Mouse (Mus musculus) myocyte (in vitro differentiated cells): ENCODE measurements around the gene Agfg2. TPM values are rescaled to one million over a fixed set of nuclear protein-coding genes. Genes with fewer than 3 reads are reported as not detected.
A peak's percentile ranks its signal among the peaks of the same experiment; 100 is the strongest.

Experiments
- H3K27me3 ChIP-seq: one replicate; pipeline ENCODE4 v1.6.1; 2011; ENCODE audit not compliant: control insufficient read depth, insufficient read depth, insufficient read length
- H3K36me3 ChIP-seq: one replicate; pipeline ENCODE4 v1.6.1; 2011; ENCODE audit not compliant: control insufficient read depth, insufficient read depth
- H3K4me2 ChIP-seq: one replicate; pipeline ENCODE4 v1.6.1; 2011; ENCODE audit warnings: low read depth, control low read depth
- H3K4me3 ChIP-seq: one replicate; pipeline ENCODE4 v1.5.1; 2011; ENCODE audit warnings: mild to moderate bottlenecking, control low read depth, moderate library complexity
- H3K79me2 ChIP-seq: one replicate; pipeline ENCODE4 v1.6.1; 2011; ENCODE audit not compliant: control insufficient read depth, insufficient read depth
- H3ac ChIP-seq: one replicate; pipeline ENCODE4 v1.6.1; 2011; ENCODE audit not compliant: control insufficient read depth, insufficient read length
- CEBPB ChIP-seq: IDR thresholded peaks from 2 replicates; pipeline ENCODE4 v1.6.1; 2011; ENCODE audit warnings: mild to moderate bottlenecking, moderate library complexity; ENCODE audit not compliant: poor library complexity, insufficient read depth, severe bottlenecking
- E2F4 ChIP-seq: IDR thresholded peaks from one replicate; pipeline ENCODE4 v1.6.1; 2011; ENCODE audit warnings: mild to moderate bottlenecking, control low read depth, moderate library complexity; ENCODE audit not compliant: insufficient read depth
- MAX ChIP-seq: IDR thresholded peaks from one replicate; pipeline ENCODE4 v1.6.1; 2011; ENCODE audit warnings: low read depth, mild to moderate bottlenecking, control low read depth
- MYOD1 ChIP-seq, 3 experiments: IDR thresholded peaks; one replicate each; pipeline ENCODE4 v1.6.1; 2011; ENCODE audit warnings: control low read depth in 2 of 3, low read depth in 2 of 3, mild to moderate bottlenecking in 2 of 3, moderate library complexity in 1 of 3; ENCODE audit not compliant: insufficient read length in 2 of 3, control insufficient read depth in 1 of 3
- MYOG ChIP-seq, 3 experiments: IDR thresholded peaks; one replicate each; pipeline ENCODE4 v1.6.1; 2011; ENCODE audit warnings: control low read depth in 2 of 3, low read depth in 2 of 3, mild to moderate bottlenecking in 2 of 3; ENCODE audit not compliant: insufficient read length in 2 of 3, control insufficient read depth in 1 of 3, insufficient read depth in 1 of 3
- POLR2A ChIP-seq: IDR thresholded peaks from one replicate; pipeline ENCODE4 v1.6.1; 2011; ENCODE audit warnings: low read depth, mild to moderate bottlenecking, control low read depth, moderate library complexity; ENCODE audit not compliant: insufficient read length
- POLR2AphosphoS2 ChIP-seq: IDR thresholded peaks from one replicate; pipeline ENCODE4 v1.6.1; 2011; ENCODE audit warnings: low read depth, control low read depth; ENCODE audit not compliant: insufficient read length
- REST ChIP-seq: IDR thresholded peaks from one replicate; pipeline ENCODE4 v1.6.1; 2011; ENCODE audit warnings: mild to moderate bottlenecking, control low read depth, moderate library complexity; ENCODE audit not compliant: insufficient read depth, insufficient read length
- SRF ChIP-seq: IDR thresholded peaks from one replicate; pipeline ENCODE4 v1.6.1; 2011; ENCODE audit warnings: low read depth; ENCODE audit not compliant: control insufficient read depth, insufficient read length
- TCF12 ChIP-seq: IDR thresholded peaks from one replicate; pipeline ENCODE4 v1.6.1; 2011; ENCODE audit warnings: mild to moderate bottlenecking, control low read depth; ENCODE audit not compliant: poor library complexity, insufficient read depth, severe bottlenecking
- TCF3 ChIP-seq: IDR thresholded peaks from one replicate; pipeline ENCODE4 v1.6.1; 2011; ENCODE audit warnings: low read depth, control low read depth; ENCODE audit not compliant: insufficient read length
- USF1 ChIP-seq: IDR thresholded peaks from one replicate; pipeline ENCODE4 v1.6.1; 2011; ENCODE audit warnings: low read depth, mild to moderate bottlenecking, control low read depth, moderate library complexity
- polyA plus RNA-seq: library from polyadenylated mRNA; unstranded; fragments of >200 nt; fragmentation: generic; extraction: Trizol; gene quantifications from one replicate; pipeline ENCODE4 v1.2.1, GENCODE M21; 2012; ENCODE audit warnings: missing spikeins

Gene Agfg2
- polyA plus RNA-seq, 1 experiment: 8.7 TPM

DNA sequence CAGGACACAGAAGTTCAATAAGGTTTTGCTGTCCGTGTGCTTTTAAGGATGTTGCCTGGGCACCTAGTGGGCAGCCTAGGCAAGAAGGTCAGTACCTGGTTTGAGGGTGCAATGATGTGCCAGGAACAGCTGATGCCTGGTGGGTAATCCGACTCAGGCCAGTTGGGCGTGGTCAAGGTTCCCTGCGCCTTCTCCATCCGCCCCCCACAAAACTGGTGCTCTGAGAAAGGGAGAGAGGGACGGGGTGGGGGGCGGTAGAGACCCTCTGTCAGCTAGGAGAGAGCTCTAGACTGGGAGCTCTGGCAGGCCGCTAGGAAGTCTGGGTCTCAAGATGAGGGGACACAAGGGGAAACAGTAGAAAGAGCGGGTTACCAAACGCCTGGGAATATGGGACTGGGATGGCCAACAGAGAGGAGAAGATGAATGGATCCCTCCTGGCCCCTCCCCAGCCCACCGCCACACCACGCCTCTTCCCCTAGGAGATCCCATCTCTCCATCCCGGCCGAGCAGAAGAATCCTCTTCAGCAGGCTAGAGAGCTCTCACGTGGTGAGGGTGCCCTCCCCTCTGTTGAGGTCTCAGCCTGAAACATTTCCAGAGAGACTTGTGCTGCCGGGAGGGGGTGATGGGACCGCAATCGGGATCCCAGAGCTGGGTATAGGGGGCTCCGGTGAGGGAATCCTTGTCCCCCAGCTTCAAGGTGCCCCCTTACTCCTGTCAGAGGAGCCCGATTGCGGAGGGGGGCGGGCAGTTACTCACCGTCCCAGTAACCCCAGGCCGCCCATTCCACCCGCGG is 76.5 kb downstream of the Agfg2 start:
- Histone ChIP-seq H3K27me3 (no peaks in the 10 kb centered on the region), H3K79me2 (peaks cover 32% of the 10 kb centered on the region), H3ac (no peak overlapping the region), H3K36me3 (peaks cover 9% of the 10 kb centered on the region), H3K4me3 (no peak overlapping the region), H3K4me2 (no peak overlapping the region)
- no peak for TF ChIP-seq POLR2AphosphoS2
- peak in 2 of 3 experiments; percentile 7 to 34 for TF ChIP-seq MYOD1 (IDR thresholded peaks at IDR 0.05; ENCODE audit: control insufficient read depth in 1 of 3, insufficient read length in 2 of 3, low read depth in 2 of 3)
- TF ChIP-seq SRF: no peak

DNA sequence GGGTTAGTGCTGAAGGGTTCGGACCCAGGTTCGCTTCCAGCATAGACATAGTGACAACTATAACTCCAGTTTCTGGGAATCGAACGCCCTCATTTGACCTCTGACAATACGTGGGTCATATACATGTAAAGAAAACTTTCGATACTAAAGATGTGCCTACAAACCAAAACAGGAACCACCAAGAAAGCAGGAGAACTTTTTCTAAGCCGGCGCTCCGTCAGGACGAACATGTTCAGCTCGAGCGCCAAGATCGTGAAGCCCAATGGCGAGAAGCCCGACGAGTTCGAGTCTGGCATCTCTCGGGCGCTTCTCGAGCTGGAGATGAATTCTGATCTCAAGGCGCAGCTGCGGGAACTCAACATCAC is 83.2 kb downstream of the Agfg2 start:
- Histone ChIP-seq H3ac (peak overlapping the region; percentile 43), H3K4me3 (peak overlapping the region; percentile 56), H3K27me3 (no peaks in the 10 kb centered on the region), H3K36me3 (peaks cover 9% of the 10 kb centered on the region), H3K79me2 (peaks cover 13% of the 10 kb centered on the region), H3K4me2 (peak overlapping the region; percentile 90)
- no peak for TF ChIP-seq SRF
- no peak for TF ChIP-seq MYOD1 (IDR thresholded peaks at IDR 0.05; ENCODE audit: control insufficient read depth in 1 of 3, insufficient read length in 2 of 3, low read depth in 2 of 3)
- no peak for TF ChIP-seq TCF12
- no peak for TF ChIP-seq POLR2AphosphoS2
- TF ChIP-seq MAX: no peak
- no peak for TF ChIP-seq MYOG (IDR thresholded peaks at IDR 0.05; ENCODE audit: control insufficient read depth in 1 of 3, insufficient read depth in 1 of 3, insufficient read length in 2 of 3, low read depth in 2 of 3)
- no peak for TF ChIP-seq REST
- no peak for TF ChIP-seq CEBPB
- TF ChIP-seq E2F4: no peak
- no peak for TF ChIP-seq USF1
- no peak for TF ChIP-seq POLR2A
- TF ChIP-seq TCF3: no peak

- Histone ChIP-seq H3K79me2 (peaks cover 13% of the 10 kb centered on the region), H3K27me3 (no peaks in the 10 kb centered on the region), H3K4me2 (peak within 1 kb of the TSS; percentile 96), H3K4me3 (peak within 1 kb of the TSS; percentile 56), H3K36me3 (peaks cover 9% of the 10 kb centered on the region), H3ac (peak within 1 kb of the TSS; percentile 43)
- TF ChIP-seq POLR2AphosphoS2 (peak; percentile 39), POLR2A (peak; percentile 60), MYOD1 (IDR thresholded peaks at IDR 0.05; ENCODE audit: control insufficient read depth in 1 of 3, insufficient read length in 2 of 3, low read depth in 2 of 3) (peak in 1 of 3 experiments; percentile 0), MYOG (IDR thresholded peaks at IDR 0.05; ENCODE audit: control insufficient read depth in 1 of 3, insufficient read depth in 1 of 3, insufficient read length in 2 of 3, low read depth in 2 of 3) (peak in 1 of 3 experiments; percentile 29), SRF (peak; percentile 93), TCF12 (no peak)
Observed at GRCm38 (mm10) chr5:137600619-137601364, 83.7 kb downstream of the Agfg2 start, which contains the start of gene Mospd3. TSS of gene Mospd3 (minus strand) at chr5:137601058.

Other genes with a start within 250 kb of the Agfg2 start
- 0.01 TPM for gene Zan, start 207.7 kb downstream of the Agfg2 start, polyA plus RNA-seq
- 53.0 TPM for gene Pop7, start 182.2 kb downstream of the Agfg2 start, polyA plus RNA-seq
- gene Gigyf1, start 166.2 kb downstream of the Agfg2 start, polyA plus RNA-seq: 9.6 TPM
- not detected for gene Epo, start 151.5 kb downstream of the Agfg2 start, polyA plus RNA-seq
- 632 TPM for gene Gnb2, start 151.2 kb downstream of the Agfg2 start, polyA plus RNA-seq
- not detected for gene Actl6b, start 131.2 kb downstream of the Agfg2 start, polyA plus RNA-seq
- gene Tfr2, start 114.9 kb downstream of the Agfg2 start, polyA plus RNA-seq: 1.1 TPM
- gene Mospd3, start 83.7 kb downstream of the Agfg2 start, polyA plus RNA-seq: 30.3 TPM
- 368 TPM for gene Pcolce, start 70.9 kb downstream of the Agfg2 start, polyA plus RNA-seq
- gene Fbxo24, start 55.7 kb downstream of the Agfg2 start, polyA plus RNA-seq: 0.72 TPM
- 29.1 TPM for gene Lrch4, start 55.6 kb downstream of the Agfg2 start, polyA plus RNA-seq
- gene Gm20605, start 55.6 kb downstream of the Agfg2 start, polyA plus RNA-seq: 3.3 TPM
- 4.6 TPM for gene Sap25, start 43.4 kb downstream of the Agfg2 start, polyA plus RNA-seq
- gene Irs3, start 39.0 kb downstream of the Agfg2 start, polyA plus RNA-seq: 0.04 TPM
- 2.7 TPM for gene Nyap1, start 56.9 kb upstream of the Agfg2 start, polyA plus RNA-seq
- gene Tsc22d4, start 61.0 kb upstream of the Agfg2 start, polyA plus RNA-seq: 48.1 TPM
- 40.4 TPM for gene Ppp1r35, start 94.1 kb upstream of the Agfg2 start, polyA plus RNA-seq
- gene Mepce, start 102.9 kb upstream of the Agfg2 start, polyA plus RNA-seq: 34.4 TPM
- 2.2 TPM for gene Zcwpw1, start 103.1 kb upstream of the Agfg2 start, polyA plus RNA-seq
- gene Pilra, start 151.6 kb upstream of the Agfg2 start, polyA plus RNA-seq: 0.05 TPM
- not detected for gene Pilrb1, start 173.4 kb upstream of the Agfg2 start, polyA plus RNA-seq
- gene Pilrb2, start 187.1 kb upstream of the Agfg2 start, polyA plus RNA-seq: not detected
- 0.01 TPM for gene Cyp3a13, start 236.9 kb upstream of the Agfg2 start, polyA plus RNA-seq